In genomic region chr5:89943276-89944127, GRCm38 (mm10) we compare ENCODE assay signal across 16 mouse cellular contexts.
A peak's percentile ranks its signal among the peaks of the same experiment; 100 is the strongest.
DNase-seq lines count a peak whose midpoint lies in the region; ATAC-seq lines count a peak whose summit lies in the region.
"Had no signal": no experiment of that assay in that cellular context is flagged by ENCODE, and none has a peak within 500 bp of the region (broad histone marks: within the 10 kb centered on the region; RNA-seq: fewer than 3 reads in every experiment).

No protein-coding gene starts in this region.

- peaks cover 20% of the 10 kb centered on the region for H3K4me1 ChIP-seq in forebrain, embryonic 12.5 days
- H3K4me1 ChIP-seq in hindbrain, embryonic 15.5 days (replicated peaks): no peaks in the 10 kb centered on the region
- no peaks in the 10 kb centered on the region; the same call in 1 of the 2 replicates for H3K4me1 ChIP-seq in midbrain, embryonic 16.5 days (ENCODE audit: control insufficient read depth, insufficient read depth, low read length)
- H3K4me1 ChIP-seq: liver, embryonic 12.5 days had no signal

- peak; percentile 83 for ATAC-seq in forebrain, embryonic 12.5 days (ENCODE audit: low FRiP score)
- ATAC-seq in hindbrain, embryonic 15.5 days (ENCODE audit: low FRiP score, low read depth): peak; percentile 63; the same call in 1 of the 2 replicates
- ATAC-seq in midbrain, embryonic 16.5 days: peak; percentile 76
- ATAC-seq: activated CD4-positive, CD25-positive, alpha-beta regulatory T cell, adult 4 months; CD4-positive, CD25-positive, alpha-beta regulatory T cell, adult 4 months; inflammation-experienced regulatory T-cells, adult 6 months; liver, embryonic 12.5 days had no signal

- no peak overlapping the region for H3K27ac ChIP-seq in forebrain, embryonic 12.5 days
- no peak overlapping the region for H3K27ac ChIP-seq in hindbrain, embryonic 15.5 days (replicated peaks)
- H3K27ac ChIP-seq in midbrain, embryonic 16.5 days (ENCODE audit: low read length): no peak overlapping the region
- H3K27ac ChIP-seq: embryonic facial prominence, embryonic 12.5 days; liver, embryonic 12.5 days had no signal

- 16% methylated on average over 9 of the region's 9 CpGs for WGBS in forebrain, embryonic 12.5 days
- WGBS in hindbrain, embryonic 15.5 days: 47% methylated on average over 9 of the region's 9 CpGs
- 22% methylated on average over 9 of the region's 9 CpGs for WGBS in midbrain, embryonic 16.5 days

- no peaks in the 10 kb centered on the region for H3K36me3 ChIP-seq in forebrain, embryonic 12.5 days (replicated peaks)
- no peaks in the 10 kb centered on the region for H3K36me3 ChIP-seq in hindbrain, embryonic 15.5 days
- no peaks in the 10 kb centered on the region for H3K36me3 ChIP-seq in midbrain, embryonic 16.5 days (ENCODE audit: control insufficient read depth, insufficient read depth, low read length)
- H3K36me3 ChIP-seq: embryonic facial prominence, embryonic 12.5 days; liver, embryonic 12.5 days had no signal

- H3K9ac ChIP-seq in forebrain, embryonic 12.5 days: no peak overlapping the region
- H3K9ac ChIP-seq in hindbrain, embryonic 15.5 days: no peak overlapping the region
- no peak overlapping the region for H3K9ac ChIP-seq in midbrain, embryonic 16.5 days (ENCODE audit: low read depth, low read length)
- H3K9ac ChIP-seq: embryonic facial prominence, embryonic 12.5 days; liver, embryonic 12.5 days had no signal

- DNase-seq in embryo, embryonic 11 days: peak; percentile 32
- DNase-seq in adrenal gland, adult 2 months: no peak
- DNase-seq in MN1 (ENCODE audit: low spot score): no peak
- no peak for DNase-seq in layer of hippocampus, postnatal 25 days (ENCODE audit: extremely low spot score in 1 of 2, low spot score in 1 of 2)
- DNase-seq: cerebellum, adult 11-12 months; gastrocnemius, postnatal 36 days; left cerebral cortex, postnatal 4 days; thymus, adult 18-20 months had no signal

- H3K27me3 ChIP-seq in forebrain, embryonic 12.5 days: no peaks in the 10 kb centered on the region
- no peaks in the 10 kb centered on the region for H3K27me3 ChIP-seq in hindbrain, embryonic 15.5 days
- no peaks in the 10 kb centered on the region for H3K27me3 ChIP-seq in midbrain, embryonic 16.5 days (ENCODE audit: control insufficient read depth, insufficient read depth, low read depth, low read length)
- H3K27me3 ChIP-seq: embryonic facial prominence, embryonic 12.5 days; liver, embryonic 12.5 days had no signal

- H3K4me2 ChIP-seq in forebrain, embryonic 12.5 days: no peak overlapping the region; the same call in 1 of the 2 replicates
- H3K4me2 ChIP-seq in hindbrain, embryonic 15.5 days: no peak overlapping the region
- H3K4me2 ChIP-seq in midbrain, embryonic 16.5 days (ENCODE audit: low read length): no peak overlapping the region
- H3K4me2 ChIP-seq: embryonic facial prominence, embryonic 12.5 days; liver, embryonic 12.5 days had no signal

- H3K4me3 ChIP-seq in forebrain, embryonic 12.5 days (replicated peaks): no peak overlapping the region
- no peak overlapping the region for H3K4me3 ChIP-seq in hindbrain, embryonic 15.5 days
- H3K4me3 ChIP-seq in midbrain, embryonic 16.5 days (ENCODE audit: low read depth, low read length): no peak overlapping the region
- H3K4me3 ChIP-seq: embryonic facial prominence, embryonic 12.5 days; liver, embryonic 12.5 days had no signal

- H3K9me3 ChIP-seq in forebrain, embryonic 12.5 days: 0 out of 2 replicates have a peak, but pooled peaks cover 5% of the 10 kb centered on the region
- no peaks in the 10 kb centered on the region for H3K9me3 ChIP-seq in hindbrain, embryonic 15.5 days
- H3K9me3 ChIP-seq in midbrain, embryonic 16.5 days (replicated peaks; ENCODE audit: control insufficient read depth, low read length, poor library complexity, severe bottlenecking): peaks cover 6% of the 10 kb centered on the region
- H3K9me3 ChIP-seq: embryonic facial prominence, embryonic 12.5 days; liver, embryonic 12.5 days had no signal
